Mouse (Mus musculus): ENCODE measurements around the gene Tmem104. TPM values are rescaled to one million over a fixed set of nuclear protein-coding genes. Genes with fewer than 3 reads are reported as not detected.

The Tmem104 gene
- polyA plus RNA-seq, 1 experiment: 21.6 TPM

GRCm38 (mm10) chr11:115225301-115225700, 38.0 kb downstream of the Tmem104 start:
- DNase-seq: no peak
- no peak overlapping the region for H3K4me3 ChIP-seq (replicated peaks; ENCODE audit: extremely low read depth, low read depth, low read length)
- peaks cover 20% of the 10 kb centered on the region for H3K4me1 ChIP-seq (ENCODE audit: control insufficient read depth, insufficient read depth, low read length)
- WGBS: 83% methylated on average over 6 of the region's 6 CpGs
- no peak for TF ChIP-seq POLR2A (IDR thresholded peaks at IDR 0.05; ENCODE audit: borderline replicate concordance, extremely low read depth, low read depth, low read length)
- TF ChIP-seq CTCF (IDR thresholded peaks at IDR 0.05; ENCODE audit: insufficient read depth, low read length): no peak

GRCm38 (mm10) chr11:115226811-115227491, 39.7 kb downstream of the Tmem104 start:
- WGBS: 54% methylated on average over 14 of the region's 14 CpGs
- TF ChIP-seq CTCF (IDR thresholded peaks at IDR 0.05; ENCODE audit: insufficient read depth, low read length): no peak
- no peak for TF ChIP-seq POLR2A (IDR thresholded peaks at IDR 0.05; ENCODE audit: borderline replicate concordance, extremely low read depth, low read depth, low read length)
- Histone ChIP-seq H3K4me3 (replicated peaks; ENCODE audit: extremely low read depth, low read depth, low read length) (no peak overlapping the region), H3K4me1 (ENCODE audit: control insufficient read depth, insufficient read depth, low read length) (peaks cover 20% of the 10 kb centered on the region)
- no peak for DNase-seq

DNA sequence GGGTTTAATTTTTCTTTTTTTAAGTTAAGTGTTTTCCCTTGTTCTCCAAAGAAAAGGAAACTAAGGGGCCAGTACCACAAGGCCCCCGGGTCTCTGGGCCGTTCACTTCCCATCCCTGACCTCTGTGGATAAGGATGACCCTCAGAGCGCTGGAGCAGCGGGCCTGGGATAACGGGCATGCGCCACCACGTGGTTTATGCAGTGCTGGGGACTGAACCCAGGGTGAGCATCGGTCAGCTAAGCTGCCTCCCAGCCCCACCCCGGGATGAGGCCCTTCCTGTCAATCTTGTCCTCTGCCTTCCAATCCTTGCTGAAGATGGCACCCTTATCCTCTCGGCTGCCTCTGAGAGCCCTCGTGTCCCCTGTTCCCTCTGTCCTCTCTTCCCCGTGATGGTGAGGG, 40.4 kb downstream of the Tmem104 start:
- TF ChIP-seq CTCF (IDR thresholded peaks at IDR 0.05; ENCODE audit: insufficient read depth, low read length): no peak
- TF ChIP-seq POLR2A (IDR thresholded peaks at IDR 0.05; ENCODE audit: borderline replicate concordance, extremely low read depth, low read depth, low read length): no peak
- H3K4me3 ChIP-seq (replicated peaks; ENCODE audit: extremely low read depth, low read depth, low read length): no peak overlapping the region
- WGBS: 76% methylated on average over 12 of the region's 12 CpGs
- peaks cover 18% of the 10 kb centered on the region for H3K4me1 ChIP-seq (ENCODE audit: control insufficient read depth, insufficient read depth, low read length)
- no peak for DNase-seq

DNA sequence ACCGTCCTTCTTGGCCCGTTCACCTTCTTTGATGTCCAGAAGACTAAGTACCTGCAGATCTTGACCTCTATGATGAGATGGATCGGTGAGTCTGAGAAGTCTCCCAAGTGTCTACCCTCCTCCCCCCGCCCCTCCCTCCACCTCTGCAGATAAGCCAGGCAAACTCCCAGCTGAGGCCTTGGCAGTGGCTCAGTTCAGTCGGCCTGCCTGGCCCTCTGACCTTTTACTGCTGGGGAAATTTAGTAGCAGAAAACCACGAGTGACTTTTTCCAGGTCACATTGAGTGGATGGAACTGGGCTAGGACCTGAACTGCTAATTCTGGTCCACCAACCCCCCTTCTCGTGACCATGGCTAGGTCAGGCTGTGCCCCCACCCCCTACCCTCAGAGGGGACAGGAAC, 41.1 kb downstream of the Tmem104 start:
- Histone ChIP-seq H3K4me3 (replicated peaks; ENCODE audit: extremely low read depth, low read depth, low read length) (no peak overlapping the region), H3K4me1 (ENCODE audit: control insufficient read depth, insufficient read depth, low read length) (peaks cover 12% of the 10 kb centered on the region)
- DNase-seq: no peak
- WGBS: 66% methylated on average over 7 of the region's 7 CpGs
- TF ChIP-seq POLR2A (IDR thresholded peaks at IDR 0.05; ENCODE audit: borderline replicate concordance, extremely low read depth, low read depth, low read length) (no peak), CTCF (IDR thresholded peaks at IDR 0.05; ENCODE audit: insufficient read depth, low read length) (no peak)

DNA sequence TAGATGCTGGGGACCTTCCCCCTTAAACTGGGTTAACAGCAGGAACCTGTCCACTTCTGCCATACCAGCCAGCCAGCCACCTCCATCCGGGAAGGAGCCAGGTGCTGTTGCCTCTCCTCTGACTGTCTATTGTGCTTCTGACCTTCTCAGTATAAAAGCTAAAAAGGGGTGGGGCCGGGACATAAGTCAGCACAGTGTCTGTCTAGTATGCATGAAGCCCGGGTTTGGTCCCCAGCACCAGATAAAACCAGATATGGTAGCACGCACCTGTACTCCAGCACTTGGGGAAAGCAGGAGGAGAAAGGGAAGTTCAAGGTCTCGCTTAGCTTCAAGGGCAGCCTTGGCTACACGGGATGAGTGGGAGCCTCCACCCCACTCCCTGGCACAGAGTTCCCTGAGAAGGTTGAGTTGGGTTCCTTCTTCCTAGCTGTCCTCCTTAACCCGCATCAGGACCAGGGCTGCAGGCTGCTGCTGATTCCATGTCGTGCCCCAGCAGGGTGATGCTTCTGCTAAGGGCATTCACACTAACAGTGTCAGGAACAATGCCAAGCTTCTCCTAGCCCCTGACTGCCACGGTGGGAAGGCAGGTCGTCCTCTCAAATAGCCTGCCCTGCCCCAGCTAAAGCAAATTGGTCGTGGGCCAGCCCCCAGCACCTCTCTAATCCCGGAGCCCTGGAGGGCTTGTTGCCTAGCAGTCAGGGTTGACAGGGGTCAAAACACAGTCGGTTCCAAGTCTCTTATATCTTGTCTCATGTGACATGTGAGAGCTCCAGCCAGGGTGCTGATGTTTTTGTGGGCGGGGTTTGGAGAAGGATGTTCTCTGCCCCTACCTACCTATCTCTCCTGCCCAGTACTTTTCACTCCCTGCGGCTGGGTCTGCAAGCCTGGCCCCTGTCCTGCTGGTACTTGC, 42.0 kb downstream of the Tmem104 start:
- no peak for DNase-seq
- Histone ChIP-seq H3K4me3 (replicated peaks; ENCODE audit: extremely low read depth, low read depth, low read length) (no peak overlapping the region), H3K4me1 (ENCODE audit: control insufficient read depth, insufficient read depth, low read length) (peaks cover 5% of the 10 kb centered on the region)
- 62% methylated on average over 15 of the region's 15 CpGs for WGBS
- TF ChIP-seq POLR2A (IDR thresholded peaks at IDR 0.05; ENCODE audit: borderline replicate concordance, extremely low read depth, low read depth, low read length): no peak
- no peak for TF ChIP-seq CTCF (IDR thresholded peaks at IDR 0.05; ENCODE audit: insufficient read depth, low read length)

DNA sequence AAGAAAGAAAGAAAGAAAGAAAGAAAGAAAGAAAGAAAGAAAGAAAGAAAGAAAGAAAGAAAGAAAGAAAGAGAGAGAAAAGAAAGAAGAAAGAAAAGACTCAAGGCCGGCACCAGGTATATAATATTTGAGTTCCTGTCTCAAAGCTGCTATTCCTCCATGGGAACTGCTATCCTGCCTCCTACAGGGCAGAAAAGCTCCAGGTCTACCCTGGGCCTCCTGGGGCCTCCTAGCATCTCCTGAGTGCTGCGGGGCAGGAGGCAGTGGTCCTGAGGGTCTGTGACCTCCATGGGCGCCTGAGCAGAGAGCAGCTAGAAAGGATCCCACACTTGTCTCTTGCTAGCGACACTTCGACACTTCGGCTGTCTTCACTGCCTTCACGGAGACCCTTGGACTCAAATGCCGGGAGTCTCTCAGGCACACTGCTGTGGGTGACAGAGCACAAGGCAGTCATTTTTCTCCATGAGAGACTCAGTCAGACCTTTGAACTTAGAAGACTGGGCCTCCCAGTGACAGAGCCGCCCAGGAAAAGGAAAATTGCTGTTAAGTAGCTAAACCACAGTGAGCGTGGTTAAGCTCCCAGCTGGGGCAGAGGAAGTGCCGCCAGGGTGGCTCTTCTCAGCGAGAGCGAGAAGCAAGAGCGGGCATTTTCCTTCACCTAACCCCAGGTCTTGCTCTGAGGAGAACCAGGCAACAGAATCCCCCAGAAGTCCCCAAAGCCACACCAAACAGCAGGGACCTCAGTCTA, 44.1 kb downstream of the Tmem104 start:
- DNase-seq: no peak
- TF ChIP-seq CTCF (IDR thresholded peaks at IDR 0.05; ENCODE audit: insufficient read depth, low read length): no peak
- TF ChIP-seq POLR2A (IDR thresholded peaks at IDR 0.05; ENCODE audit: borderline replicate concordance, extremely low read depth, low read depth, low read length): no peak
- Histone ChIP-seq H3K4me1 (ENCODE audit: control insufficient read depth, insufficient read depth, low read length) (peaks cover 4% of the 10 kb centered on the region), H3K4me3 (replicated peaks; ENCODE audit: extremely low read depth, low read depth, low read length) (no peak overlapping the region)
- WGBS: 68% methylated on average over 14 of the region's 14 CpGs

GRCm38 (mm10) chr11:115231924-115232323, 44.6 kb downstream of the Tmem104 start:
- Histone ChIP-seq H3K4me1 (ENCODE audit: control insufficient read depth, insufficient read depth, low read length) (peaks cover 6% of the 10 kb centered on the region), H3K4me3 (replicated peaks; ENCODE audit: extremely low read depth, low read depth, low read length) (no peak overlapping the region)
- WGBS: 73% methylated on average over 9 of the region's 9 CpGs
- no peak for DNase-seq
- TF ChIP-seq CTCF (IDR thresholded peaks at IDR 0.05; ENCODE audit: insufficient read depth, low read length): no peak
- TF ChIP-seq POLR2A (IDR thresholded peaks at IDR 0.05; ENCODE audit: borderline replicate concordance, extremely low read depth, low read depth, low read length): no peak

- WGBS: 85% methylated on average over 5 of the region's 5 CpGs
- H3K4me1 ChIP-seq (ENCODE audit: control insufficient read depth, insufficient read depth, low read length): peaks cover 6% of the 10 kb centered on the region
These were observed 45.6 kb downstream of the Tmem104 start for GRCm38 (mm10) chr11:115232889-115233288.

More at GRCm38 (mm10) chr11:115232889-115233288, 45.6 kb downstream of the Tmem104 start:
- no peak overlapping the region for H3K4me3 ChIP-seq (replicated peaks; ENCODE audit: extremely low read depth, low read depth, low read length)
- TF ChIP-seq POLR2A (IDR thresholded peaks at IDR 0.05; ENCODE audit: borderline replicate concordance, extremely low read depth, low read depth, low read length) (no peak), CTCF (IDR thresholded peaks at IDR 0.05; ENCODE audit: insufficient read depth, low read length) (no peak)
- DNase-seq: no peak
